Mouse (Mus musculus): ENCODE data around the gene Glod4. TPM values are rescaled to one million over a fixed set of nuclear protein-coding genes. Genes with fewer than 3 reads are reported as not detected.
A peak's percentile ranks its signal among the peaks of the same experiment; 100 is the strongest.

Gene Glod4
- polyA plus RNA-seq (2016; fragmentation: Nextera tagmentation; extraction: Ambion mirVana), result 139 and 140 TPM in 2 replicates

GRCm38 (mm10) chr11:76242901-76243810 lies at the start of gene Glod4, which contains the start of gene Mrm3:
TSS of gene Glod4 (minus strand) at chr11:76243725.
TSS of gene Mrm3 (plus strand) at chr11:76243715.
- Histone ChIP-seq H3K4me1 (peaks cover 18% of the 10 kb centered on the region), H3K9me3 (replicated peaks) (no peaks in the 10 kb centered on the region), H3K36me3 (peaks cover 40% of the 10 kb centered on the region), H3K4me3 (peak within 1 kb of the TSS; percentile 95), H3K27me3 (ENCODE audit: low read depth, poor library complexity, severe bottlenecking) (no peaks in the 10 kb centered on the region), H3K27ac (peak within 1 kb of the TSS; percentile 91)
- WGBS, result under 1% methylated on average over 61 of the region's 61 CpGs
- peak; percentile 98 for DNase-seq (ENCODE audit: low spot score)

DNA sequence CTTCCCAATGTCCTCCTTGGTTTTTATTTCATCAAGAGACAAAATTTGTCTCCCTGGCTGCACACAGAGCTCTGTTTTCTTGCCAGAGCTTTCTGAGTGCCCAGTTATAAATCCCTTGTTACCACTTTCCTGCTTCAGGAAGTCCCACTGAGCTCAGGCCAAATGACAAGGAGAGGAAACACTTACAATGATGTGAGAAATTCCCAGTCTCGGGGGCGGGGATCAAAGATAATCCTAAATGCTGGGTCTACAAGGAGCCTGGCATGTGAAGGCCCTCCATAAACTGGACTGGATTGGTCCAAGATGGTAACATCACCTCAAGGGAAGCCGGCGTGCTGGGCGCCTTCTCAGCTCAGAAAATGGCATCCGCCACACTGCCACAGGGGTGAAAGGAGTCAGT lies 49.3 kb upstream of the Glod4 start:
- Histone ChIP-seq H3K4me3 (peak overlapping the region; percentile 16; the same call in 1 of the 2 replicates), H3K27me3 (ENCODE audit: low read depth, poor library complexity, severe bottlenecking) (no peaks in the 10 kb centered on the region), H3K9me3 (replicated peaks) (no peaks in the 10 kb centered on the region), H3K4me1 (peaks cover 93% of the 10 kb centered on the region), H3K27ac (peak overlapping the region; percentile 82), H3K36me3 (peaks cover 8% of the 10 kb centered on the region)
- 45% methylated on average over 6 of the region's 6 CpGs for WGBS
- DNase-seq (ENCODE audit: low spot score), result no peak

DNA sequence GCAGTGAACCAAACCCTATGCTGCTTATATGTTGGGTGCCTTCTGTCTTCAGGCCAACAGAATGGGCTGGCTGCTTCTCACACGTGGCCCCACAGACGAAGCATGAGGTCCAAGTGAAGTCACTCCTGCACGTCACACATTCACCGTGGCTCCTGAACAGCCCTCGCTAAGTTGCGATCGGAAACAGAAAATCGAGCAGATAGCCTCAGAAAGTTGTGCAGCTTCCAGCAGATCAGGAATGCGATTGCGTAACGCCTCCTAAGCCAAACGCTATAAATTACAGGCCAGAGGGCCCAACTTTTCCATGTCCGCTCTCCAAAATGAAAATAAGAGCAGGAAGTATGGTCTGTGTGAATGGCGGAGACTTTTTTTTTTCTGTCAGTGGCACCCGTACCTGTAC lies 48.9 kb upstream of the Glod4 start:
- Histone ChIP-seq H3K36me3 (peaks cover 8% of the 10 kb centered on the region), H3K27ac (peak overlapping the region; percentile 82), H3K9me3 (replicated peaks) (no peaks in the 10 kb centered on the region), H3K27me3 (ENCODE audit: low read depth, poor library complexity, severe bottlenecking) (no peaks in the 10 kb centered on the region), H3K4me3 (peak overlapping the region; percentile 16; the same call in 1 of the 2 replicates), H3K4me1 (peaks cover 93% of the 10 kb centered on the region)
- WGBS, result 63% methylated on average over 15 of the region's 15 CpGs
- no peak for DNase-seq (ENCODE audit: low spot score)

DNA sequence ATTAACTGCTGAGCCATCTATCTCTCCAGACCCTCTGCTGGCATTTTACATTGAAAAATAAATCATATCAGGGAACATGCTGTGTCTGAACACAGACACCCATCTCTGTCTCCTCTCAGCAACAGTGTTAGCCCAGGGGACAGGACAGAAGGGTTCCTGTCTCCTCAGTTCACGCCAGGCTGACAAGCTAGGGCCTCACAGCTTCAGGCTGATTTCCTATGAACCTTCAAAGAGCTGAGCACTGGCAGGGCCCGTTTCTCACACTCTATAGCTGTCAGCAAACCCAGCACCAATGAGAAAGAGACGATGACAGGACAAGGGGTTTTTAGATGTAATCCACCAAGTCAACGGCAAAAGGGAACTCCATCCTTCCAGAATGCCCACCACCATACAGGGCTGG lies 48.4 kb upstream of the Glod4 start:
- no peak for DNase-seq (ENCODE audit: low spot score)
- WGBS, result 29% methylated on average over 4 of the region's 4 CpGs
- Histone ChIP-seq H3K36me3 (peaks cover 8% of the 10 kb centered on the region), H3K4me1 (peaks cover 93% of the 10 kb centered on the region), H3K9me3 (replicated peaks) (no peaks in the 10 kb centered on the region), H3K4me3 (no peak overlapping the region), H3K27me3 (ENCODE audit: low read depth, poor library complexity, severe bottlenecking) (no peaks in the 10 kb centered on the region), H3K27ac (peak overlapping the region; percentile 82)

DNA sequence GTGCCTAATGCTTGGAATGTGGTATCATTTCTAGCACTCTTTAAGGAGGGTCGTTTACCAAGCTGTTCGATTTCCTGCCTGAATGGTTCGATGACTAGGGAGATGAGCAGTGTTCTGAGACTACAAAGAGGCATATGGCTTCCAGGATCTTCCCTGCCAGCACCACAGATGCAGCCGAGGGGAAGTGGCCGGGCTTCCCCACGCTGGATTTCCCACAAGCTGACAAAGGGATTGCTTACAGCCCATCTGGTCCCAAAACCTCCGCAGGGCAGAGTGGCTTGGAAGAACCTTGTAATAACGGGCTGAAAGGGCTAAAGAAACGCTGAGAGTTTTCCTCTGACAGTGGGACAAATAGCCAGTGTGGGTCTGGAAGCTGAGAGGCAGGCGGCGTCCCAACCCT lies 46.8 kb upstream of the Glod4 start:
- Histone ChIP-seq H3K36me3 (peaks cover 8% of the 10 kb centered on the region), H3K27ac (peak overlapping the region; percentile 78), H3K27me3 (ENCODE audit: low read depth, poor library complexity, severe bottlenecking) (no peaks in the 10 kb centered on the region), H3K4me3 (no peak overlapping the region), H3K4me1 (peaks cover 97% of the 10 kb centered on the region), H3K9me3 (replicated peaks) (no peaks in the 10 kb centered on the region)
- peak; percentile 40 for DNase-seq (ENCODE audit: low spot score)
- 32% methylated on average over 11 of the region's 11 CpGs for WGBS

DNA sequence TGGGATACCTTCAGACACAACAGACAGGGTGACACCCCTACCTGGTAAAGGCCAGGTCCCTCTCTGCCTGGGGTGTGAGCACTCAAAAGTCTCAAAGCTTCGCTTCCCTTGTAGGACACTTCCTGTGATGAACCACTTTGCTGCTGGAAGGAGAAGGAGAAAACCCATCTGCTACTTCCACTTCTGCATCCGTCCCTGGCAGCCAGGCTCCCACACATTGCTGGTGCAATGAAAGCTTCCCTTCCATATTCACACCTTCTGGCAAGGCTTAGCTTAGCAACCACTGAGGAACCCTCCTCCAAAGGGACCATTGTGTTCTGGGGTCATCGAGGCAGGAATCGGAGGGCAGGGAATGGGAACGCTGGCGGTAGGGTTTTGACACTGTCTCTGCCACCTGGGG lies 45.1 kb upstream of the Glod4 start:
- no peak overlapping the region for H3K4me3 ChIP-seq
- peaks cover 90% of the 10 kb centered on the region for H3K4me1 ChIP-seq
- no peak for DNase-seq (ENCODE audit: low spot score)
- H3K27ac ChIP-seq, result peak overlapping the region; percentile 16
- peaks cover 7% of the 10 kb centered on the region for H3K36me3 ChIP-seq
- no peaks in the 10 kb centered on the region for H3K27me3 ChIP-seq (ENCODE audit: low read depth, poor library complexity, severe bottlenecking)
- H3K9me3 ChIP-seq (replicated peaks), result no peaks in the 10 kb centered on the region
- WGBS, result 89% methylated on average over 6 of the region's 6 CpGs

- Histone ChIP-seq H3K9me3 (replicated peaks) (no peaks in the 10 kb centered on the region), H3K27me3 (ENCODE audit: low read depth, poor library complexity, severe bottlenecking) (no peaks in the 10 kb centered on the region), H3K4me3 (no peak overlapping the region), H3K4me1 (peaks cover 77% of the 10 kb centered on the region), H3K27ac (peak overlapping the region; percentile 61), H3K36me3 (peaks cover 11% of the 10 kb centered on the region)
- WGBS, result 34% methylated on average over 10 of the region's 10 CpGs
- no peak for DNase-seq (ENCODE audit: low spot score)
Measured at GRCm38 (mm10) chr11:76287301-76287700, 43.8 kb upstream of the Glod4 start.

DNA sequence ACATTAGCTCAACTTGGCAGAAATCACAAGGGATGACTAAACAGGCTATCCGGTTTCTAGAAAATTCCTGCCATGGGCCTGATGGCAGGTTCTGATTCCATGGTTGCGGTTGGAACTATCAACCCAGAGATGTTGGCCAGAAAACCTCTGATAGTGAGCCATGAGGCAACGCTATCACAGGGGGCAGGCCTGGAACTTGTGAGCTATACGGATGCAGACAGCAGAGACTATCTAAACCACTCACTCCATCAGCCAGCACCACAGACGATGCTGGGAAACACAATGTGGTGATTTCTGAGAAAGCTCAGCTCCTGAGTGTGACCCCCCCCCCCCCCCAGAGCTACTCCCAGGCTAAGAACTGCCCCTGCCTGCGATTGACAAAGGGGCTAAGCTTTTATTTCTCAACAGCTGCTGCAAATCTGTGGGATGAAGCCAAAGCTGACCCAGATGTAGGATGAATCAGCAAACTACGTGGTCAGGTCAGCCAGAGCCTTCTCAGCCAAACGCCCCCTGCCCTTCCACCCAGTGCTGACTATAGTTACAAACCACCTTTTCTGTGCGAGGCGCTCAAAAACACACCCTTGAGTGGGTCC lies 43.1 kb upstream of the Glod4 start:
- H3K27me3 ChIP-seq (ENCODE audit: low read depth, poor library complexity, severe bottlenecking), result no peaks in the 10 kb centered on the region
- H3K4me3 ChIP-seq, result no peak overlapping the region
- H3K9me3 ChIP-seq (replicated peaks), result no peaks in the 10 kb centered on the region
- WGBS, result 60% methylated on average over 10 of the region's 10 CpGs
- H3K36me3 ChIP-seq, result peaks cover 11% of the 10 kb centered on the region
- DNase-seq (ENCODE audit: low spot score), result peak; percentile 56
- peaks cover 70% of the 10 kb centered on the region for H3K4me1 ChIP-seq
- H3K27ac ChIP-seq, result peak overlapping the region; percentile 61

GRCm38 (mm10) chr11:76285431-76286075 lies 42.0 kb upstream of the Glod4 start:
- Histone ChIP-seq H3K36me3 (peaks cover 11% of the 10 kb centered on the region), H3K4me3 (no peak overlapping the region), H3K4me1 (peaks cover 62% of the 10 kb centered on the region), H3K27ac (peak overlapping the region; percentile 46; the same call in 1 of the 2 replicates), H3K27me3 (ENCODE audit: low read depth, poor library complexity, severe bottlenecking) (no peaks in the 10 kb centered on the region), H3K9me3 (replicated peaks) (no peaks in the 10 kb centered on the region)
- DNase-seq (ENCODE audit: low spot score), result no peak
- WGBS, result 41% methylated on average over 7 of the region's 7 CpGs

GRCm38 (mm10) chr11:76283841-76284240 lies 40.3 kb upstream of the Glod4 start:
- H3K9me3 ChIP-seq (replicated peaks), result no peaks in the 10 kb centered on the region
- no peak for DNase-seq (ENCODE audit: low spot score)
- H3K27ac ChIP-seq, result no peak overlapping the region
- H3K4me1 ChIP-seq, result peaks cover 59% of the 10 kb centered on the region
- H3K27me3 ChIP-seq (ENCODE audit: low read depth, poor library complexity, severe bottlenecking), result no peaks in the 10 kb centered on the region
- H3K4me3 ChIP-seq, result no peak overlapping the region
- peaks cover 11% of the 10 kb centered on the region for H3K36me3 ChIP-seq
- WGBS, result 94% methylated on average over 6 of the region's 6 CpGs

GRCm38 (mm10) chr11:76279971-76280370 lies 36.4 kb upstream of the Glod4 start:
- no peak for DNase-seq (ENCODE audit: low spot score)
- Histone ChIP-seq H3K4me1 (peaks cover 23% of the 10 kb centered on the region), H3K4me3 (no peak overlapping the region), H3K27me3 (ENCODE audit: low read depth, poor library complexity, severe bottlenecking) (no peaks in the 10 kb centered on the region), H3K27ac (peak overlapping the region; percentile 38; the same call in 1 of the 2 replicates), H3K36me3 (peaks cover 29% of the 10 kb centered on the region), H3K9me3 (replicated peaks) (no peaks in the 10 kb centered on the region)
- WGBS, result 70% methylated on average over 2 of the region's 2 CpGs

DNA sequence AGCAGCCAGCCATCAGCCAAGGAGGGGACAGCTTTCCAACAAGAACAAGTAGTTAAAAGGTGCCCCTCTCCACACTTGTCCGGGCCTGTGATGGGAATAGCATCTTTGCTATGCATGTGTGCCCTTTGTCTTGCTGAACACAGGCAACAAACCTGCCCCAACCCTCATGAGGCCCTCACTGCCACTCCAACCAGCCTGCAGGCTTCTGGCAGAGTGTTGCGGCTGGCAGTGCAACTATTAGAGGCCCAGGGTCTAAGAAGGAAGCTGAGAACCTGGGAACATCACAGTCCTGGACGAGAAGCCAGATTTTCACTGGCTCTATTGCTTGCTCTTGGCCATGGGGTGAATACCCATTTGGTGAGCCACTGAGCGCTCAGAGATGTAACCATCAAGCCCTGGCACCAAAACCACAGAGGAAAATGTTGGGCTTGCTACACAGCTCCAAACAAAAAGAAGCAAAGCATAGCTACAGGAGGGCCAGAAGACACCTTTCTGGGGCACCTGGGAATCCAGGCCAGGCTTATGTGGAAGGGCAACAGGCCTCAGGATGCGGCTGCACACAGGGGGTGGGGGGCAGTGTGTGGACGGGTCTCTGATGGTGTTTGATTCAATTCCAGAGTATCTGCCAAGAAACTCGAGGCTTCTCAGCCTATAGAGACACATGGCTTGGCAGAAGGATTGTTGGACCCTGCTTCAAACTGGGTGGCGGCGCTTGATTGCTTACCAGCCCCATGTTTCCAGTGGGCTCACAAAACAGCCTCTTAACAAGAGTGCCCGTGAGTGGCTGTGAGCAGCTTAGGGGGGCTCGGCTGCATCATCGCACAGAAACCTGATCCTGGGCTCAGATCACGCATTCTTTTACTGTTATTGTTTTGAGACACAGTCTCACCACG lies 35.7 kb upstream of the Glod4 start:
- no peak overlapping the region for H3K4me3 ChIP-seq
- no peak for DNase-seq (ENCODE audit: low spot score)
- peaks cover 33% of the 10 kb centered on the region for H3K36me3 ChIP-seq
- H3K9me3 ChIP-seq (replicated peaks), result no peaks in the 10 kb centered on the region
- H3K4me1 ChIP-seq, result peaks cover 19% of the 10 kb centered on the region
- H3K27ac ChIP-seq, result peak overlapping the region; percentile 38; the same call in 1 of the 2 replicates
- H3K27me3 ChIP-seq (ENCODE audit: low read depth, poor library complexity, severe bottlenecking), result no peaks in the 10 kb centered on the region
- WGBS, result 70% methylated on average over 14 of the region's 14 CpGs

All from limb, embryonic 10.5 days (tissue).